In the genomic region with DNA sequence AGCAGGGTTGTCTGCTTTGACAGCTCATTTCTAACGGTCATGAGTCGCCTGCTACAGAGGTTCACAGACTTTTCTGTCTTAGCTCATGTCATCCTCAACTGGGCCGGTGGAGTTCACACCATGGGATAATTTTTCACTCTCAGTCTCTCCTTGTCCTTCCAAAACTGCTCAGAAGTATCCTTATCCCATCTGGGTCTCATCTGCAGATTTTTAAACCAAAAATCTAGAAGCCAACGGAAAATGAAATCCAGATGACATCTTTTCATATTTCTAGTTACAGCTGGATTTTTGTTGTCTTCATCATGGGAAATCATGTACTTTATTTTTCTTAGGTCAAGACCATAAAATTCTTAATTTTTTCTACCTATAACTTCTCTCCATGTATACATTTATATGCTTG, we compare ENCODE assay signal across 16 mouse cellular contexts.
"Had no signal": no experiment of that assay in that cellular context is flagged by ENCODE, and none has a peak within 500 bp of the region (broad histone marks: within the 10 kb centered on the region; RNA-seq: fewer than 3 reads in every experiment).

No protein-coding gene starts in this region.

- H3K4me1 ChIP-seq: limb, embryonic 10.5 days; limb, embryonic 13.5 days; liver, embryonic 12.5 days; stomach, embryonic 15.5 days had no signal

- H3K9me3 ChIP-seq: limb, embryonic 10.5 days; limb, embryonic 13.5 days; liver, embryonic 12.5 days; liver, embryonic 15.5 days; lung, embryonic 15.5 days; stomach, embryonic 15.5 days had no signal

- H3K36me3 ChIP-seq: limb, embryonic 10.5 days; limb, embryonic 13.5 days; liver, embryonic 12.5 days; liver, embryonic 15.5 days; lung, embryonic 15.5 days; stomach, embryonic 15.5 days had no signal

- H3K27me3 ChIP-seq: limb, embryonic 13.5 days; liver, embryonic 12.5 days; liver, embryonic 15.5 days; lung, embryonic 15.5 days; stomach, embryonic 15.5 days had no signal

- ATAC-seq: liver, embryonic 12.5 days had no signal

- H3K27ac ChIP-seq: limb, embryonic 10.5 days; limb, embryonic 13.5 days; liver, embryonic 12.5 days; liver, embryonic 15.5 days; lung, embryonic 15.5 days; stomach, embryonic 15.5 days had no signal

- H3K4me3 ChIP-seq: limb, embryonic 10.5 days; limb, embryonic 13.5 days; liver, embryonic 12.5 days; liver, embryonic 15.5 days; lung, embryonic 15.5 days; stomach, embryonic 15.5 days had no signal

- DNase-seq: kidney, adult 9 months; kidney, postnatal 14 days; kidney, postnatal 4 days; liver; lung, adult 18-20 months; lung, postnatal 10 days; lung, postnatal 36 days; midbrain, embryonic 14.5 days; thymus, postnatal 25 days had no signal

- H3K9ac ChIP-seq: limb, embryonic 13.5 days; liver, embryonic 12.5 days; liver, embryonic 15.5 days; lung, embryonic 15.5 days; stomach, embryonic 15.5 days had no signal

- H3K4me2 ChIP-seq: limb, embryonic 13.5 days; liver, embryonic 12.5 days; liver, embryonic 15.5 days; lung, embryonic 15.5 days; midbrain, embryonic 11.5 days; stomach, embryonic 15.5 days had no signal
